Mouse (Mus musculus): Measurements from ENCODE around the gene Parvb.

DNA sequence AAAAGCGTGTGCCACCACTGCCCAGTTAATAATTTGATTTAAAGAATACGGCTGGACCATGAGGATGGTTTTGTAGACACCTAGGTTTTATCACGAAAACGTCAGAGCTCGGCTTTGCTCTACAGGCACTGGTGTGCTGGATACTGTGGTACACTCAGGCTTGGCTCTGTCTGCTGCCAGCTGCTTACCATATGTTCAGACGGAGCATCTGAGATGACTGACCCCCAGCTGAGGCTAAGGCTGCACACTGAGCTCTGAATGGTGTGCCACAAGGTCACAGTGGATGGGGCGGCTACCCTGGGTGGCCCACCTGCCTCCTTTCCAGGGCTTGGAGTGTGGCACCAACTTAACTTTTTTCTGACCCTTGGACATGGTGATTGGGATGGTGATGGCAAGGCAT is 53.6 kb downstream of the Parvb start:
- TF ChIP-seq POLR2A (IDR thresholded peaks at IDR 0.05; ENCODE audit: insufficient read depth, low read length), result no peak
- no peak for TF ChIP-seq EP300 (IDR thresholded peaks at IDR 0.05; ENCODE audit: insufficient read depth, low read depth, low read length)
- TF ChIP-seq CTCF (IDR thresholded peaks at IDR 0.05; ENCODE audit: low read depth, low read length), result no peak
